ENCODE assay signal across 8 mouse cellular contexts in genomic region chr3:123385486-123386156, GRCm38 (mm10). TPM values are rescaled to one million over a fixed set of nuclear protein-coding genes. Genes with fewer than 3 reads are reported as not detected.
A peak's percentile ranks its signal among the peaks of the same experiment; 100 is the strongest.
DNase-seq lines count a peak whose midpoint lies in the region; ATAC-seq lines count a peak whose summit lies in the region.

Gene Mettl14, minus strand, starts transcription at chr3:123386108.

- intact Hi-C loops in left cerebral cortex, postnatal 14 days (cut with DNase I), result loop anchor here (5.0 kb wide), 1 partner anchor 122 kb away; no protein-coding TSS in a partner anchor

- under 1% methylated on average over 35 of the region's 41 CpGs for WGBS in intestine, embryonic 14.5 days

- peak within 1 kb of the TSS; percentile 79 for H3K4me2 ChIP-seq in intestine, embryonic 14.5 days (ENCODE audit: low read length)

- DNase-seq in adrenal gland, adult 18-20 months (ENCODE audit: low spot score in 2 of 2), result peak; percentile 89 to 90
- DNase-seq in embryo, embryonic 11 days, result peak; percentile 99
- DNase-seq in gastrocnemius, postnatal 25 days, result peak; percentile 93
- peak; percentile 98 for DNase-seq in intestine, embryonic 14.5 days (ENCODE audit: low spot score)
- DNase-seq in left cerebral cortex, postnatal 14 days (ENCODE audit: low spot score in 2 of 2), result peak; percentile 97
- peak; percentile 98 for DNase-seq in mesoderm, embryonic 11.5 days (ENCODE audit: low read depth, low spot score)
- peak; percentile 95 for DNase-seq in right cerebral cortex, postnatal 36 days (ENCODE audit: low spot score in 2 of 2)
- DNase-seq in yolk sac, embryonic 10.5 days (ENCODE audit: low spot score), result peak; percentile 96

- H3K27ac ChIP-seq in intestine, embryonic 14.5 days (ENCODE audit: low read depth), result peak within 1 kb of the TSS; percentile 78; the same call in 1 of the 2 replicates

- H3K27me3 ChIP-seq in intestine, embryonic 14.5 days (replicated peaks; ENCODE audit: control insufficient read depth, insufficient read depth, low read length), result no peaks in the 10 kb centered on the region

- peaks cover 9% of the 10 kb centered on the region for H3K36me3 ChIP-seq in intestine, embryonic 14.5 days (ENCODE audit: control insufficient read depth, insufficient read depth, low read length)

- peak; percentile 99 for ATAC-seq in intestine, embryonic 14.5 days (replicated peaks; ENCODE audit: low FRiP score, low TSS enrichment, low read depth)

- H3K9ac ChIP-seq in intestine, embryonic 14.5 days (ENCODE audit: low read length), result peak within 1 kb of the TSS; percentile 54

- H3K9me3 ChIP-seq in intestine, embryonic 14.5 days (ENCODE audit: control insufficient read depth, low read length), result no peaks in the 10 kb centered on the region

- peaks cover 13% of the 10 kb centered on the region for H3K4me1 ChIP-seq in intestine, embryonic 14.5 days (replicated peaks; ENCODE audit: control insufficient read depth, insufficient read depth, low read length)

- peak within 1 kb of the TSS; percentile 51 for H3K4me3 ChIP-seq in intestine, embryonic 14.5 days (ENCODE audit: low read depth, low read length)

RNA-seq across cellular contexts. Expression of gene Mettl14, which starts in this region (rescaled TPM):
- total RNA-seq in adrenal gland, adult 18-20 months (2021), result 10 to 100 TPM; 13.4 to 15.2 TPM
- 1 to 10 TPM; 5.7 to 8.3 TPM for total RNA-seq in gastrocnemius, postnatal 25 days (2021)
- polyA plus RNA-seq in intestine, embryonic 14.5 days (2014; fragmentation: Nextera tagmentation; extraction: Ambion mirVana), result 20.6 and 22.8 TPM in 2 replicates
- 10 to 100 TPM in 1 of 2 experiments, 1 to 10 TPM in 1; 10.0 to 12.2 TPM for total RNA-seq in left cerebral cortex, postnatal 14 days (2021)

Comparison
In these comparisons a context has a peak if more than half of its experiments do, and no peak if none do; other contexts are left out.
1. Peak in every context shown above with its lines: DNase-seq, ATAC-seq, H3K4me3 ChIP-seq and H3K27ac ChIP-seq.